Mouse (Mus musculus): ENCODE measurements at regions not wholly inside any gene's neighbourhood (a gene's known extent, or its start where the extent isn't known, plus 50 kb on each side); places are given as distances from the start of the nearest gene placed in this dataset.

- DNase-seq (ENCODE audit: low spot score in 2 of 2), result peak in 1 of 2 experiments; percentile 34
These were observed 167.0 kb upstream of the Slc22a22 start for GRCm38 (mm10) chr15:57644331-57644953.

- peak in 1 of 2 experiments; percentile 12 for DNase-seq (ENCODE audit: low spot score in 2 of 2)
These were observed 161.7 kb upstream of the Slc22a22 start for GRCm38 (mm10) chr15:57639115-57639514.

- DNase-seq (ENCODE audit: low spot score in 2 of 2), result no peak
These were observed 155.6 kb upstream of the Slc22a22 start for GRCm38 (mm10) chr15:57633067-57633466.

GRCm38 (mm10) chr15:57632537-57632936 is 155.1 kb upstream of the Slc22a22 start:
- DNase-seq (ENCODE audit: low spot score in 2 of 2), result no peak

- no peak for DNase-seq (ENCODE audit: low spot score in 2 of 2)
These were observed 141.0 kb upstream of the Slc22a22 start for GRCm38 (mm10) chr15:57618466-57618865.

GRCm38 (mm10) chr15:57616880-57617391 is 139.5 kb upstream of the Slc22a22 start:
- DNase-seq (ENCODE audit: low spot score in 2 of 2), result peak in 1 of 2 experiments; percentile 55

GRCm38 (mm10) chr15:57610006-57610405 is 132.6 kb upstream of the Slc22a22 start:
- DNase-seq (ENCODE audit: low spot score in 2 of 2), result no peak

GRCm38 (mm10) chr15:57608519-57608918 is 131.1 kb upstream of the Slc22a22 start:
- DNase-seq (ENCODE audit: low spot score in 2 of 2), result no peak

GRCm38 (mm10) chr15:57600562-57600961 is 123.1 kb upstream of the Slc22a22 start:
- peak in 1 of 2 experiments; percentile 54 for DNase-seq (ENCODE audit: low spot score in 2 of 2)

GRCm38 (mm10) chr15:57593326-57594004 is 116.0 kb upstream of the Slc22a22 start:
- DNase-seq (ENCODE audit: low spot score in 2 of 2), result no peak

- no peak for DNase-seq (ENCODE audit: low spot score in 2 of 2)
These were observed 113.3 kb upstream of the Slc22a22 start for GRCm38 (mm10) chr15:57590597-57591219.

- DNase-seq (ENCODE audit: low spot score in 2 of 2), result no peak
These were observed 112.3 kb upstream of the Slc22a22 start for GRCm38 (mm10) chr15:57589404-57590377.

- DNase-seq (ENCODE audit: low spot score in 2 of 2), result no peak
These were observed 108.0 kb upstream of the Slc22a22 start for GRCm38 (mm10) chr15:57585411-57585810.

GRCm38 (mm10) chr15:57584498-57584897 is 107.1 kb upstream of the Slc22a22 start:
- no peak for DNase-seq (ENCODE audit: low spot score in 2 of 2)

- DNase-seq (ENCODE audit: low spot score in 2 of 2), result no peak
These were observed 103.8 kb upstream of the Slc22a22 start for GRCm38 (mm10) chr15:57581266-57581665.

- peak in 1 of 2 experiments; percentile 45 for DNase-seq (ENCODE audit: low spot score in 2 of 2)
These were observed 101.4 kb upstream of the Slc22a22 start for GRCm38 (mm10) chr15:57578794-57579193.

- DNase-seq (ENCODE audit: low spot score in 2 of 2), result no peak
These were observed 96.7 kb upstream of the Slc22a22 start for GRCm38 (mm10) chr15:57574080-57574618.

- DNase-seq (ENCODE audit: low spot score in 2 of 2), result no peak
These were observed 95.0 kb upstream of the Slc22a22 start for GRCm38 (mm10) chr15:57572460-57572859.

- DNase-seq (ENCODE audit: low spot score in 2 of 2), result peak; percentile 23 to 73
These were observed 90.7 kb upstream of the Slc22a22 start for GRCm38 (mm10) chr15:57568006-57568630.

- DNase-seq (ENCODE audit: low spot score in 2 of 2), result no peak
These were observed 69.7 kb upstream of the Slc22a22 start for GRCm38 (mm10) chr15:57547154-57547553.

Data from gastrocnemius, postnatal 4 days (tissue).